Mouse (Mus musculus): Measurements from ENCODE around the gene Gm20390.

DNA sequence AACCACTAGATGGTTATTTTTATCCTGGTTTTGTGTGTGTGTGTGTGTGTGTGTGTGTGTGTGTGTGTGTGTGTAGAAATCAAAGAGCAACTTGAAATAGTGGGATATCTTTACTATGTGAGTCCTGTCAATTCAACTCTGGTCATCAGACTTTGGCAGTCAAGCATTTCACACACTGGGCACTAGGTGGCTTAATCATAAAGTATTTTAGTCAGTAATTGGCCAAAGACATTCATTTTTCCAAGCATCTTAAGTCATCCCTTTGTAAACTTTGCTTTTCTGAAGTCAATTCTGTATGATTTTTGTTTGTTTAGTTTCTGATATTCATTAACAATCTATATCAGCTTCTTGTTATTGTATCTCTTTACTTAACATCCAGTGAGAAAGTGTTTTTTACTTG is 39.0 kb downstream of the Gm20390 start:
- TF ChIP-seq CTCF (IDR thresholded peaks at IDR 0.05; ENCODE audit: borderline replicate concordance, insufficient read depth, low read length) (no peak), POLR2A (IDR thresholded peaks at IDR 0.05; ENCODE audit: low read depth, low read length) (no peak)
